Comparison of ENCODE assay signal across 10 mouse cellular contexts in the genomic region with DNA sequence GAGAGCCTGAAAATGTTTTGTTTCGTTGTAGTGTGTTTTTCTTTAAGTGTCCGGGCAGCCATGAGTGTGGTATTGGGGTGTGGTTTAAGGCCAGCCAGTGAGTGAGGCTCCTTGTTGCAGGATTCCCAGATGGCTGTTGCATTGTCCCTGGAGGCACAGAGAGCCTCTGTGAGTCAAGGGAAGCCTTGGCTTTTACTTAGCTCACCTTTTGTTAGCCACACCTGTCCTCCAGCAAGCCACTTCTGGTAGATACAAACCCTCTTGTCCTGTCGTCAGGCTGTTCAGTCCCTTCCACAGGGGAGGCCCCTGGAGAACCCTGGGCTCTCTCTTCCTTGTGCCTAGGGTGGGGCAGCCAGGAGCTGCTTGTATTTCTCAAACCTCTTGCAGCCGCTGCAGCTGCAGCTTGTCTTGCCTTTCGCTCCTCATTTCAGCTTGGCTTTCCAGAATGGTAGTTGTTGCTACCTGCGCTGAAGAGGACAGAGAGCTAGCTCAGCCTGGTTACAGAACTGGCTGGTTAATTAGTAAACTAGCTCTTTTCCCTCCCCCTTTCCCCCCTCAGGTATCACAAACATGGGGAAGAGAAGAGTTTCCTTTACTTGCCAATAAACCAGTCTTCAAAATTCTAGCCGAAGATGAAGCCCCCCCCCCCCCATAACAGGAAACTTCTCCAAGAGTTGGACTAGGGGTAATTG.
DNase-seq lines count a peak whose midpoint lies in the region; ATAC-seq and TF ChIP-seq lines count a peak whose summit lies in the region.
"Had no signal": no experiment of that assay in that cellular context is flagged by ENCODE, and none has a peak within 500 bp of the region (broad histone marks: within the 10 kb centered on the region; RNA-seq: fewer than 3 reads in every experiment).

No protein-coding gene starts in this region.

- no peak for TF ChIP-seq POLR2A in heart, adult 2 months (IDR thresholded peaks at IDR 0.05; ENCODE audit: insufficient read depth, low read depth, low read length)

- no peak overlapping the region for H3K4me3 ChIP-seq in heart, embryonic 10.5 days
- no peak overlapping the region for H3K4me3 ChIP-seq in heart, adult 2 months
- H3K4me3 ChIP-seq in intestine, embryonic 15.5 days (replicated peaks): peak overlapping the region; percentile 29
- H3K4me3 ChIP-seq in liver, embryonic 11.5 days (ENCODE audit: low read depth, low read length): no peak overlapping the region
- peak overlapping the region; percentile 20 for H3K4me3 ChIP-seq in stomach, embryonic 15.5 days (replicated peaks)
- H3K4me3 ChIP-seq in heart, embryonic 12.5 days: no peak overlapping the region
- H3K4me3 ChIP-seq: forebrain, embryonic 13.5 days had no signal

- intact Hi-C loops in heart, adult 2 months (cut with DNase I): no loop called here
- intact Hi-C loops in gastrocnemius, postnatal 36 days (cut with DNase I): no loop called here

- H3K4me1 ChIP-seq in heart, embryonic 10.5 days: peaks cover 20% of the 10 kb centered on the region
- no peaks in the 10 kb centered on the region; the same call in 1 of the 2 replicates for H3K4me1 ChIP-seq in heart, adult 2 months (ENCODE audit: control insufficient read depth, insufficient read depth, low read length)
- H3K4me1 ChIP-seq in intestine, embryonic 15.5 days (replicated peaks): peaks cover 8% of the 10 kb centered on the region; the same call in 1 of the 2 replicates
- H3K4me1 ChIP-seq in liver, embryonic 11.5 days (replicated peaks; ENCODE audit: control insufficient read depth, insufficient read depth, low read length): peaks cover 3% of the 10 kb centered on the region; the same call in 1 of the 2 replicates
- H3K4me1 ChIP-seq in stomach, embryonic 15.5 days: peaks cover 7% of the 10 kb centered on the region; the same call in 1 of the 2 replicates
- peaks cover 26% of the 10 kb centered on the region for H3K4me1 ChIP-seq in heart, embryonic 12.5 days (replicated peaks)

- ATAC-seq in intestine, embryonic 15.5 days: peak; percentile 77
- ATAC-seq in liver, embryonic 11.5 days (replicated peaks; ENCODE audit: low FRiP score): no peak
- ATAC-seq in stomach, embryonic 15.5 days (ENCODE audit: insufficient read depth, low FRiP score, low read depth): peak; percentile 57
- no peak for ATAC-seq in heart, embryonic 12.5 days (ENCODE audit: insufficient number of reproducible peaks, low FRiP score)
- ATAC-seq: forebrain, embryonic 13.5 days; inflammation-experienced regulatory T-cells, adult 6 months had no signal

- H3K79me2 ChIP-seq in heart, adult 2 months (replicated peaks; ENCODE audit: control insufficient read depth, insufficient read depth, low read length): peaks cover 4% of the 10 kb centered on the region; the same call in 1 of the 2 replicates

- WGBS in heart, embryonic 10.5 days: 62% methylated on average over 7 of the region's 7 CpGs
- WGBS in heart, adult 2 months: 67% methylated on average over 7 of the region's 7 CpGs
- WGBS in intestine, embryonic 15.5 days: 54% methylated on average over 7 of the region's 7 CpGs
- WGBS in liver, embryonic 11.5 days: 69% methylated on average over 7 of the region's 7 CpGs
- 55% methylated on average over 7 of the region's 7 CpGs for WGBS in stomach, embryonic 15.5 days
- WGBS in heart, embryonic 12.5 days: 60% methylated on average over 7 of the region's 7 CpGs

- H3K36me3 ChIP-seq in heart, embryonic 10.5 days: no peaks in the 10 kb centered on the region
- H3K36me3 ChIP-seq in heart, adult 2 months (ENCODE audit: control insufficient read depth, insufficient read depth, low read length): peaks cover 8% of the 10 kb centered on the region
- H3K36me3 ChIP-seq in intestine, embryonic 15.5 days: no peaks in the 10 kb centered on the region
- no peaks in the 10 kb centered on the region for H3K36me3 ChIP-seq in liver, embryonic 11.5 days (ENCODE audit: control insufficient read depth, insufficient read depth, low read length)
- no peaks in the 10 kb centered on the region for H3K36me3 ChIP-seq in stomach, embryonic 15.5 days
- no peaks in the 10 kb centered on the region for H3K36me3 ChIP-seq in heart, embryonic 12.5 days

- no peak for DNase-seq in heart, embryonic 10.5 days (ENCODE audit: low spot score)
- DNase-seq in heart, adult 2 months: no peak
- DNase-seq in liver, embryonic 11.5 days (ENCODE audit: low spot score): no peak
- DNase-seq in gastrocnemius, postnatal 36 days: no peak
- DNase-seq in gastrocnemius, postnatal 25 days: no peak

- H3K9ac ChIP-seq in heart, adult 2 months (ENCODE audit: low read depth, low read length): no peak overlapping the region
- H3K9ac ChIP-seq in intestine, embryonic 15.5 days: peak overlapping the region; percentile 15; the same call in 1 of the 2 replicates
- H3K9ac ChIP-seq in liver, embryonic 11.5 days (ENCODE audit: low read depth, low read length): no peak overlapping the region
- no peak overlapping the region for H3K9ac ChIP-seq in stomach, embryonic 15.5 days
- H3K9ac ChIP-seq in heart, embryonic 12.5 days: no peak overlapping the region
- H3K9ac ChIP-seq: forebrain, embryonic 13.5 days had no signal

- H3K27me3 ChIP-seq in heart, embryonic 10.5 days (ENCODE audit: insufficient read depth, poor library complexity, severe bottlenecking): no peaks in the 10 kb centered on the region
- no peaks in the 10 kb centered on the region for H3K27me3 ChIP-seq in heart, adult 2 months (ENCODE audit: control insufficient read depth, insufficient read depth, low read length)
- H3K27me3 ChIP-seq in intestine, embryonic 15.5 days (replicated peaks): no peaks in the 10 kb centered on the region
- H3K27me3 ChIP-seq in liver, embryonic 11.5 days (replicated peaks; ENCODE audit: control insufficient read depth, insufficient read depth, low read length): no peaks in the 10 kb centered on the region
- H3K27me3 ChIP-seq in stomach, embryonic 15.5 days (replicated peaks): no peaks in the 10 kb centered on the region
- H3K27me3 ChIP-seq in heart, embryonic 12.5 days (replicated peaks): no peaks in the 10 kb centered on the region
- H3K27me3 ChIP-seq: forebrain, embryonic 13.5 days had no signal

- no peak for TF ChIP-seq CTCF in heart, adult 2 months (IDR thresholded peaks at IDR 0.05)

- peak overlapping the region; percentile 47 for H3K4me2 ChIP-seq in intestine, embryonic 15.5 days (replicated peaks)
- H3K4me2 ChIP-seq in liver, embryonic 11.5 days: peak overlapping the region; percentile 13; the same call in 1 of the 2 replicates
- peak overlapping the region; percentile 48 for H3K4me2 ChIP-seq in stomach, embryonic 15.5 days
- no peak overlapping the region for H3K4me2 ChIP-seq in heart, embryonic 12.5 days
- H3K4me2 ChIP-seq: forebrain, embryonic 13.5 days had no signal

- no peak for TF ChIP-seq EP300 in heart, adult 2 months (IDR thresholded peaks at IDR 0.05; ENCODE audit: insufficient read depth, low read depth, low read length)

- peak overlapping the region; percentile 33; the same call in 1 of the 2 replicates for H3K27ac ChIP-seq in heart, embryonic 10.5 days
- H3K27ac ChIP-seq in heart, adult 2 months: no peak overlapping the region
- H3K27ac ChIP-seq in intestine, embryonic 15.5 days: peak overlapping the region; percentile 88
- no peak overlapping the region for H3K27ac ChIP-seq in liver, embryonic 11.5 days (ENCODE audit: low read depth, low read length)
- H3K27ac ChIP-seq in stomach, embryonic 15.5 days: peak overlapping the region; percentile 88
- H3K27ac ChIP-seq in heart, embryonic 12.5 days (ENCODE audit: poor library complexity, severe bottlenecking): no peak overlapping the region
- H3K27ac ChIP-seq: forebrain, embryonic 13.5 days had no signal

- no peaks in the 10 kb centered on the region for H3K9me3 ChIP-seq in heart, embryonic 10.5 days
- no peaks in the 10 kb centered on the region for H3K9me3 ChIP-seq in intestine, embryonic 15.5 days
- no peaks in the 10 kb centered on the region for H3K9me3 ChIP-seq in liver, embryonic 11.5 days (ENCODE audit: control insufficient read depth, low read length)
- no peaks in the 10 kb centered on the region for H3K9me3 ChIP-seq in stomach, embryonic 15.5 days
- no peaks in the 10 kb centered on the region for H3K9me3 ChIP-seq in heart, embryonic 12.5 days (replicated peaks)
- H3K9me3 ChIP-seq: forebrain, embryonic 13.5 days had no signal

Comparison
In these comparisons a context has a peak if more than half of its experiments do, and no peak if none do; other contexts are left out.
1. H3K27ac ChIP-seq: peak in heart, embryonic 10.5 days (single experiment), intestine, embryonic 15.5 days (single experiment) and stomach, embryonic 15.5 days (single experiment); none in heart, adult 2 months (single experiment), liver, embryonic 11.5 days (single experiment) and heart, embryonic 12.5 days (single experiment).
2. H3K4me3 ChIP-seq: peak in intestine, embryonic 15.5 days (single experiment) and stomach, embryonic 15.5 days (single experiment); none in heart, embryonic 10.5 days (single experiment), heart, adult 2 months (single experiment), liver, embryonic 11.5 days (single experiment) and heart, embryonic 12.5 days (single experiment).
3. ATAC-seq: peak in intestine, embryonic 15.5 days (single experiment) and stomach, embryonic 15.5 days (single experiment); none in liver, embryonic 11.5 days (single experiment) and heart, embryonic 12.5 days (single experiment).